Mouse (Mus musculus) lung, adult 2 months (tissue): ENCODE results near the gene Tha1.

Experiments
- CTCF ChIP-seq: fragments of 200-500 bp; IDR thresholded peaks from 2 replicates; pipeline ENCODE4 v1.5.1; 2011; ENCODE audit warnings: mild to moderate bottlenecking, low read length, control low read depth; ENCODE audit not compliant: insufficient read depth
- POLR2A ChIP-seq: fragments of 200-500 bp; IDR thresholded peaks from 2 replicates; pipeline ENCODE4 v1.6.1; 2011; ENCODE audit warnings: low read depth, mild to moderate bottlenecking, control low read depth, low read length, borderline replicate concordance; ENCODE audit errors: extremely low read depth

- TF ChIP-seq POLR2A: no peak
- peak; percentile 97 for TF ChIP-seq CTCF
These were observed 2.5 kb downstream of the Tha1 start for GRCm38 (mm10) chr11:117870688-117871365.
